Mouse (Mus musculus) heart, adult 2 months (tissue): ENCODE measurements around the gene Kcnip2.

Experiments used
- CTCF ChIP-seq: fragments of 200-600 bp; IDR thresholded peaks from 2 replicates; pipeline ENCODE4 v1.8.1; 2022; ENCODE audit warnings: antibody characterized with exemption, mild to moderate bottlenecking, moderate library complexity
- POLR2A ChIP-seq: fragments of 200-500 bp; IDR thresholded peaks from 2 replicates; pipeline ENCODE4 v1.6.1; 2011; ENCODE audit warnings: mild to moderate bottlenecking, low read depth, low read length, control low read depth; ENCODE audit not compliant: insufficient read depth

DNA sequence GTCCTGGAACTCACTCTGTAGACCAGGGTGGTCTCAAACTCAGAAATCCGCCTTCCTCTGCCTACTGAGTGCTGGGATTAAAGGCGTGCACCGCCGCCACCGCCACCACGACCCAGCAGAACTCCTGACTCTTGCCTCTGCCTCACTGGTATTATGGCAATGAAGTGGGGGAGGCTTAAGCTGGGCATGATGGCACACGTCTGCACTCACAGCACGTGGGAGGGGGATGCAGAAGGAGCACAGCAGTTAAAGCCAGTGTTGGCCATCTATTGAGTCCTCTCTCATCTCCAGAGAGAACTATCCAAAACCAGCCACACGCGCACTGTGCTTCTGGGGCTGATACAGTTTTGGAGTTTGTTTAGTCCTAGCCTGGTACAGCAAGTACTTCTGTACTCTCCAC is 17.8 kb upstream of the Kcnip2 start:
- TF ChIP-seq CTCF, result no peak
- no peak for TF ChIP-seq POLR2A
